Mouse (Mus musculus) central nervous system, embryonic 14 days (tissue): ENCODE measurements around the gene Ube2m. TPM values are rescaled to one million over a fixed set of nuclear protein-coding genes. Genes with fewer than 3 reads are reported as not detected.

Source experiments
- polyA plus RNA-seq: library from polyadenylated mRNA; depleted of rRNA; stranded (reverse); fragments of >200 nt; gene quantifications from 2 replicates; pipeline ENCODE4 v1.2.3, GENCODE M21; 2012; rRNA removed

Gene Ube2m
- 327 and 336 TPM in 2 replicates for polyA plus RNA-seq

DNA sequence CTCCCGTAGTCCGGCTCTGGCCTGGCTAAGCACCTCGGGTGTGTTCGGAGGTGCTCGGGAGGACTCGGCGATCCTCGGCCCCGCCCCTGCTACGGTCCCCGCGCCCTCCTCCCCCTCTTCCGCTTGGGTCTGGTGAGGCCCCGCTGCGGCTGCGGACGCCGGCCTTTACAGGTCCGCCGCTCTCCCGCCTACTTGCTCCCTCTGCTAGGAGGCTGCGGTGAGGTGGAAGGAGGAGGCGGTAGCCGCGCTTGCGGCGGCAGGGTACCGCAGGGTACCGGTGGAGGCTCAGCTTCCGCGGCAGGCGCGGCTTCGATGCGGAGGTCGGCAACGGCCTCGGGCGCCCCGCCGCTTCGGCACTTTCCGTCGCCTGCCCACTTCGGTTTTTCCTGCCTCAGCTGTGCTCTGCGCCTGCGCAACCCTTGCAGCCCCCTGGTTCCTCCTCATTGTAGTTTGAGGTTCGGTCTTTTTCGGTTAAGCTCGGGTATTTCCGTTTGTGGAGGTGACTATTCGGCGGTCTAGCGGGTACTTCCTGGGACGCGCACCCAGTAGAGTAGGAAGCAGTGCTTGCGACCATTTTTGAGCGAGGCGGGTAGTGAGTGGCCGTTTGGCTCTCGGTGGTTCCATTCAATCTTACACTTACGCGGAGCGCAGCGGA is at the start of gene Ube2m:
Gene Ube2m, minus strand, starts transcription at position 375 of the 655 bp plus-strand sequence.

DNA sequence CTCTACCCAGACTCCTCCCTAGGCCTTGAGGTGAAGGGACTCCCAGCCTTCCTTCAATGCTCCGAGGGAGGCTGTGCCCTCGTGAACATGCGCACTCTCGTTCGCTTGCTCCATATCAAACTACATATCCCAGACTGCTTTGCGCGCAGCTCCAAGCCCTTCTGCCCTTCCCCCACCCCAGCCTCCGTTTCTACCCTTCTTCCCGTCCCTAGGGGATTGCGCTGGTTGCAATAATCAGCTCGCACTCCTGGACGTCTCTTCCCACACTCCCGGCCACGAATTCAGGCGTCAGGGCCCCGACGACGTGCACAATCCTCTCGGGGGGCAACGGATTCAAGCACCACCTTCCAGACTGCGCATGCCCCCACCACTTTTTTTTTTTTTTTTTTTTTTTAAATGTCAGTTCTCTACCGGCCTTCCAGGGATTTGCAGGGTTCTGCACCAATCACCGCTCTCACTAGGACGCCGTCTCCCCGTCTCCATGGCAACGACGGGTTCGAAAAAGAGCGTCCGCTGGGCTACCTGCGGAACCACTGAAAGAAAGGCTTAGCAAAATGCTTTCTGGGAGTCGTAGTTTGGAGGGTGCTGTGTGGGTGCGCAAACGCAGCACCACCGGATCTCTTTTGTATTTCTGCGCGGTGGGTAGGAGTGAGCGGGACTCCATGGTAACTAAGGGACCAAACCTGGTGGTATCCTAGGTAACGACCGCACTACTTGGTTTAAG is 16.4 kb upstream of the Ube2m start, which contains the start of gene Mzf1:
Gene Mzf1, minus strand, starts transcription at position 478 of the 724 bp plus-strand sequence.

DNA sequence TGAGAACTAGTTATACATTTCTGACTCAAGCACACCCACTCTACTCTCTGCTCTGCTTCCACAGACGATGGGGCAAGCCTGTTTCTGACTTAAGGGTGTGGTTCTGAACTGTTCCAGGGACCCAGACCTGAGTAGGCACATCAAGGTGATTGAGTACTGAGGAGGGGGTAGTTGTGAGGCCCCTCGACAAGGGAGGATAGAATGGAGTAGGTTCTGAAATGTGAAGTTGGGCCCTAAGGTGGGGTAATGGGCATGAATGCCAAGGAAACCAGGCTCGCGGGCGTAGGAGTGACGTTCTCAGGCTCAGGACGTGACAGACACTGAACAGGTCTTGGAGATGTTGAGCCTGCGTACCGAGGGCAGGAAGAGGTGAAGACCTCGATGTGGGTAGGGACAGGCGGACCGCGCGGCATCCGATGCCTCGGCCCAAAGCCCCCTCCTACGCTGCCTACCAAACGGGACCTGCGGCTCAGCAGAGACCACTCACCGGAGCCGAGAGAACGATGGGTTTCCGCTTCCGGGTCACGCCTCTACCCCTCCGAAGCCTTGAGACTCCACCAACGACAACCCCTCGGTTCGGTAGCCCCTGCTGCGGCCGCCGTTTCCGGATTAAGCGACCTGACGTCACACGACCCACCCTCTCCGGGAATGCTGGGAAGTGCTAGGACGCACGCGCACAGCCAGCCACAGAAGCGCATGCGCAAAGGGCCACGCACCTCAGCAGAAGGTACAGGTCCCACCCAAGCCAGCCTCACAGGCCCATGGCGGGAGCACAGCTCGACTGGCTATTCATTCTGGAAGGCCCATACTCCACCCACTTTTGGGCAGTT is 3.7 kb downstream of the Ube2m start, which contains the start of gene Chmp2a:
Gene Chmp2a, minus strand, starts transcription at position 660 of the 830 bp plus-strand sequence.

DNA sequence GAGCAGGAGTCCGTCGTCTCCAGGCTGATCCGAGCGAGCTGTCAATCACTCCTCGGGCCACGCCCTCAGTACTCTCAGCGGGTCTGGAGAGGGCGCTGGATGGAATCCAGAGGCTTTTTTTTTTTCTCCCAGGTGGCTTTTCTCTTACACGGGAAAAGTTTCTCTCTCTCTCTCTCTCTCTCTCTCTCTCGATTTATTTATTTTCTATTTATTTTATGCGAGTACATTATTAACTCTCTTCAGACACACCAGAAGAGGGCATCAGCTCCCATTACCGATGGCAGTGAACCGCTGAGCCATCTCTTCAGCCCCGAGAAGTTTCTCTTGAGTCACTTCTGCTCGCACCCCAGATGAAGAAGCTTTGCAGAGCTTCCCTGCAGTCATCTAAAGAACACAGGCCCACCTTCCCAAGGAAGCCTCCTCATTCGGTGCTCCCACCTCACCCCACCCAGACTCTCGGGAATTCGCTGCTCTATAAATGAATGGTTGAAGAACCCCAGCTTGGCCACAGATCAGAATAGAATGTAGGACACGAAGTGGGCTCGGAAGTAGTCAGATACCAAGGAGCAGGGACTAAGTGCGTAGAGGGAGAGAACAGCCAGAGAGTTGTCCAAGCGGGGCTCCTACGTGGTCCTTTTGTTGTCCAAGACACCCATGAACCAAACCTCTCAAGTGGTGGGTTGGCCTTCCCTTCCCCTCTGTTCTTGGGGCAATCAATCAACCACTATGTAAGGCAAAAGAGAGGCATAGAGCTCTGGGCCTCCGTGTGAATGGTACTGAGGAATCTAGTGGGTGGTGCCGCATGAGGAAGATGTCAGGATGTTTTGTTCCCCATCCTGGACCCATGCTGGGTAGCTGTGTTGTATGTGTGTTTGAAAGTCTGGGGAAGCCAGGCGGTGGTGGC is 27.8 kb downstream of the Ube2m start, which contains the start of gene Zbtb45:
Gene Zbtb45, minus strand, starts transcription at position 30 of the 904 bp plus-strand sequence.

DNA sequence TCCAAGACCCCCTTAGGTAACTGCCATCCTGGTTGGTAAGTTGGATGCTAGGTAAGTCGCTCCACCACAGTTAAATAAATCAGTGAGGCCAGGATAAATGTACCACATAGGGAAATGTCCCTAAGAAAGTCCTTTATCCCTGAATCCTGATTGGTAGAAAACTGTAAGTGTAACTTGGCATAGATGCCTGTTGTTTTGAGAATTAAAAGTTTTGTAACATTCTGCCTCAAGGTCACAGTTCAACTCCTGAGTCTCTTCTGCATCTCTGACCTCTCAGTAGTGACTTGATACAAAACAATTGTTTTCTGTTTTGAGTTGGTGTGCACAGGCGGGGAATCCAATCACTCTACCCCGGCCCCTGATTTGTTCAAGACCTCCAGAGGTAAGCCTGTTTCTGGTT is 39.2 kb downstream of the Ube2m start, which contains the start of gene Trim28:
Gene Trim28, plus strand, starts transcription at position 264 of the 400 bp plus-strand sequence.

DNA sequence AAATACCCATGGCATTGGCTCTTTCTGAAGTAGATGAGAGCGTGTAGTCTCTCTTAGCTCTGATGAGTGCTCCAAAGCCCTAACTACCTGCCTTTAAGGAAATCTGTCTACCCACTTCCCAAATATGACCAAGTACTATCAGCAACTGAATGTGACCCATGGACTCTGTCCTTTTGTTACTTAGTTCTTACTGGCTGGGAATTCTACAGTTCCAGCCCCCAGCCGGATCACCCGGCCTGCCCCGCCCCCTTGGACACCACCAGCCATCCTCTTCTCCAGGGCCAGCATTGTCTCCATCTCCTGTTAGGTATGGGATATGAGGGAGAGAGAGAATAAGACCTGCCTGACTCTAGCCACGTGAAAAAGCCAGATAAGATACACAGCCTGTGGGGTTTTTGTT is 40.0 kb downstream of the Ube2m start, which contains the start of gene Slc27a5:
Gene Slc27a5, minus strand, starts transcription at position 140 of the 400 bp plus-strand sequence.

Other genes starting within 250 kb of the Ube2m start
- gene Zscan18, start 234.6 kb downstream of the Ube2m start, polyA plus RNA-seq: 22.9 and 25.7 TPM in 2 replicates
- 19.9 and 21.0 TPM in 2 replicates for gene Zfp329, start 219.4 kb downstream of the Ube2m start, polyA plus RNA-seq
- 10.8 and 11.1 TPM in 2 replicates for gene Zfp110, start 203.5 kb downstream of the Ube2m start, polyA plus RNA-seq
- gene Zfp128, start 157.1 kb downstream of the Ube2m start, polyA plus RNA-seq: 7.5 and 8.7 TPM in 2 replicates
- 12.6 and 13.3 TPM in 2 replicates for gene Zscan22, start 140.5 kb downstream of the Ube2m start, polyA plus RNA-seq
- gene Rps5, start 116.0 kb downstream of the Ube2m start, polyA plus RNA-seq: 1,967 and 2,052 TPM in 2 replicates
- gene Rnf225, start 110.9 kb downstream of the Ube2m start, polyA plus RNA-seq: 2.3 and 2.4 TPM in 2 replicates
- 10.4 and 11.4 TPM in 2 replicates for gene Zfp324, start 72.4 kb downstream of the Ube2m start, polyA plus RNA-seq
- gene Zfp446, start 60.4 kb downstream of the Ube2m start, polyA plus RNA-seq: 13.4 and 14.1 TPM in 2 replicates
- 1.0 and 1.2 TPM in 2 replicates for gene Slc27a5, start 40.1 kb downstream of the Ube2m start, polyA plus RNA-seq
- 546 and 564 TPM in 2 replicates for gene Trim28, start 39.2 kb downstream of the Ube2m start, polyA plus RNA-seq
- gene Zbtb45, start 28.2 kb downstream of the Ube2m start, polyA plus RNA-seq: 40.4 and 41.9 TPM in 2 replicates
- 199 and 203 TPM in 2 replicates for gene Chmp2a, start 3.5 kb downstream of the Ube2m start, polyA plus RNA-seq
- gene Mzf1, start 16.5 kb upstream of the Ube2m start, polyA plus RNA-seq: 9.8 and 10.5 TPM in 2 replicates
- 0.04 TPM in 2 replicates for gene Vmn1r85, start 56.9 kb upstream of the Ube2m start, polyA plus RNA-seq
- gene Vmn1r86, start 81.6 kb upstream of the Ube2m start, polyA plus RNA-seq: not detected in 2 replicates
- gene Vmn1r87, start 101.9 kb upstream of the Ube2m start, polyA plus RNA-seq: not detected in 2 replicates
- gene Vmn1r88, start 121.3 kb upstream of the Ube2m start, polyA plus RNA-seq: not detected in 2 replicates
- not detected in 2 replicates for gene Vmn1r89, start 174.7 kb upstream of the Ube2m start, polyA plus RNA-seq
- 51.7 and 54.3 TPM in 2 replicates for gene Lig1, start 239.0 kb upstream of the Ube2m start, polyA plus RNA-seq
- 12.1 and 12.5 TPM in 2 replicates for gene Zswim9, start 240.4 kb upstream of the Ube2m start, polyA plus RNA-seq